Mouse (Mus musculus) neural tube, embryonic 13.5 days (tissue): ENCODE measurements at regions not wholly inside any gene's neighbourhood (a gene's known extent, or its start where the extent isn't known, plus 50 kb on each side); places are given as distances from the start of the nearest gene placed in this dataset.

Source experiments
- ATAC-seq: fragments of 200-750 bp; cut with Nextera tagmentation; 2 replicates; pipeline ENCODE4 v1.8.0; 2017; ENCODE audit warnings: low read depth, mild to moderate bottlenecking, moderate TSS enrichment, moderate library complexity
- H3K27ac ChIP-seq: fragments of 300-500 bp; sonication (generic); replicated peaks from 2 replicates; pipeline ENCODE4 v1.5.1; 2015; ENCODE audit warnings: moderate library complexity, mild to moderate bottlenecking, inconsistent platforms
- H3K27me3 ChIP-seq: fragments of 300-500 bp; sonication (generic); 2 replicates; pipeline ENCODE4 v1.6.1; 2015; ENCODE audit warnings: mild to moderate bottlenecking, inconsistent platforms
- H3K36me3 ChIP-seq: fragments of 300-500 bp; sonication (generic); 2 replicates; pipeline ENCODE4 v1.6.1; 2015; ENCODE audit warnings: mild to moderate bottlenecking, inconsistent platforms
- H3K4me1 ChIP-seq: fragments of 300-500 bp; sonication (generic); replicated peaks from 2 replicates; pipeline ENCODE4 v1.6.1; 2015; ENCODE audit warnings: inconsistent platforms
- H3K4me2 ChIP-seq: fragments of 300-500 bp; sonication (generic); 2 replicates; pipeline ENCODE4 v1.6.1; 2015; ENCODE audit warnings: inconsistent platforms, mild to moderate bottlenecking, moderate library complexity
- H3K4me3 ChIP-seq: fragments of 300-500 bp; sonication (generic); 2 replicates; pipeline ENCODE4 v1.5.1; 2015; ENCODE audit warnings: mild to moderate bottlenecking, inconsistent platforms
- H3K9ac ChIP-seq: fragments of 300-500 bp; sonication (generic); 2 replicates; pipeline ENCODE4 v1.6.1; 2015; ENCODE audit warnings: moderate library complexity, mild to moderate bottlenecking, inconsistent platforms
- H3K9me3 ChIP-seq: fragments of 300-500 bp; sonication (generic); 2 replicates; pipeline ENCODE4 v1.6.1; 2016; ENCODE audit warnings: inconsistent platforms
- WGBS: fragments of 180-500 bp; shearing (Covaris S2); methylation state at CpG from one replicate; pipeline ENCODE4 v1.1.7; 2015; 5-methylcytosine and 5-hydroxymethylcytosine counted together

DNA sequence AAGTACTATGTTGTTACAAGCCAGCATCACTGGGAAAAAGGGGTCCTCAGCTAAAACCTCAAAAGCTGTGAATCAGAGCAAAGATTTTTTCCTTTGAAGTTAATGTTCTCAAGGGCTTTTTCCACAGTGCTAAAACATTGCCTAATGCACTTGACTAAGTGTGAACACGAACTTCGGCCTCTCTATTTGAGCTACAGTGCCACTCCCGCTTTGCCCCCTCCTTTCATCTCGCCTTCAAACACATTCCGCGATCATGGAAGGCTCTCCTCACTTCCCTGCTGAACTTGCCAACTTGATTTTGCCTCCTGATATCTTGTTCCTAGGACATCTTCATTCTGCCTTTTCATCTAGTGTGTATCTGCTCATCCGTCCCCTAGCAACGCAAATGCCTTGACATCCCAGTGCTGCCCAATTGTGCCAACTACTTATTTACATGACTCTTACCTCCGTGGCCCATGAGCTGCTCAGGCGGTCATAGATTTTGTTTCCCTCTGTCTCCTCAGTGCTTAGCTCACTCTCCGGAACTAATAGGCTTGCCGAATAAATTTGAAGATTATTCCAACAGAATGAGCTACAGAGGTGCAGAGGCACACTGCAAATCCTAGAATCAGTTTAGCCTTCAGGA is 116.6 kb upstream of the Kcnip4 start:
- ATAC-seq, result no peak
- H3K36me3 ChIP-seq, result no peaks in the 10 kb centered on the region

DNA sequence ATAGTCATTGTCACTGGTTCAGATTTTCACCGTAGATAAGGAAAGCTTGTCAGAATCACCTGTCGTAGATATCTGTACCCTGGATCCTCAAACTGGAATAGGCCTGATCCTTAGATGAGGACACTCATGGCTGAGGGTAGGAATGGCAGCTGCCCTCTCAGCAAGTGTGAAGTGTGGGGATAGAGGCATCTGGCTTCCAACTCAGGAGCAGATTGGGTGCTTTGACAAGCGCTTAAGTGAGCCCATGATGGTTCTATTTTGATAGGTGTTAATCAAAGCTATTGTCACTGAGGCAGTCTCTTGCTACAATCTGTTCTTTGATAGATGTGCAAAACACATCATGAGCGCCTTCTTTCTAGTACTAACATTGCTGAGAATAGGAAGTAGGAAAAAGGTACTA is 114.9 kb upstream of the Kcnip4 start:
- H3K27me3 ChIP-seq, result no peaks in the 10 kb centered on the region
- H3K9me3 ChIP-seq, result no peaks in the 10 kb centered on the region
- H3K4me3 ChIP-seq, result no peak overlapping the region
- ATAC-seq, result no peak
- no peak overlapping the region for H3K27ac ChIP-seq
- 90% methylated on average over 4 of the region's 4 CpGs for WGBS
- H3K4me2 ChIP-seq, result no peak overlapping the region
- H3K36me3 ChIP-seq, result no peaks in the 10 kb centered on the region
- H3K9ac ChIP-seq, result no peak overlapping the region
- no peaks in the 10 kb centered on the region for H3K4me1 ChIP-seq

More for the DNA sequence above, 116.6 kb upstream of the Kcnip4 start:
- H3K4me2 ChIP-seq, result no peak overlapping the region
- no peaks in the 10 kb centered on the region for H3K4me1 ChIP-seq
- no peak overlapping the region for H3K9ac ChIP-seq
- H3K4me3 ChIP-seq, result no peak overlapping the region
- 77% methylated on average over 12 of the region's 12 CpGs for WGBS
- H3K9me3 ChIP-seq, result no peaks in the 10 kb centered on the region
- no peaks in the 10 kb centered on the region for H3K27me3 ChIP-seq
- H3K27ac ChIP-seq, result no peak overlapping the region

DNA sequence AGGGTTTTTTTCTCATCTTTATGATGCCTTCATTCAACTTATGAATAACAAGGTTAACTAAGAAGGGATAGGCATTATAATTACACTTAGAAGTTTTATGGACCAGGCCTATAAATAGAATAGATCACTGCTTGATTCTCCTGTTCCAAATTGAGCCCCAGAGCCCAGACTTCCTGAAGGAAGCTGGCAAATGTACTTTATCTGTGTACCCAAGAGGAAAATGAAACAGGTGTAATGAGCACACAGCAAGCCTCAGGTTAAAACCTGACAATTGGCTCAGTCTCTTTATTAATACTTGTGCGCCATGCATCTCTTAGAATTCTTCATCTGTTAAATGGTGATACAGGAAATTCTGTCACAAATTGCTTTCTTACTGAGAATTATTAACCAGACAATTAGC is 95.4 kb upstream of the Kcnip4 start:
- ATAC-seq, result no peak
- Histone ChIP-seq H3K27ac (no peak overlapping the region), H3K9ac (no peak overlapping the region), H3K27me3 (no peaks in the 10 kb centered on the region), H3K4me2 (no peak overlapping the region), H3K36me3 (no peaks in the 10 kb centered on the region), H3K9me3 (no peaks in the 10 kb centered on the region), H3K4me3 (no peak overlapping the region), H3K4me1 (no peaks in the 10 kb centered on the region)
- WGBS, result 80% methylated on average over 1 of the region's 1 CpGs

DNA sequence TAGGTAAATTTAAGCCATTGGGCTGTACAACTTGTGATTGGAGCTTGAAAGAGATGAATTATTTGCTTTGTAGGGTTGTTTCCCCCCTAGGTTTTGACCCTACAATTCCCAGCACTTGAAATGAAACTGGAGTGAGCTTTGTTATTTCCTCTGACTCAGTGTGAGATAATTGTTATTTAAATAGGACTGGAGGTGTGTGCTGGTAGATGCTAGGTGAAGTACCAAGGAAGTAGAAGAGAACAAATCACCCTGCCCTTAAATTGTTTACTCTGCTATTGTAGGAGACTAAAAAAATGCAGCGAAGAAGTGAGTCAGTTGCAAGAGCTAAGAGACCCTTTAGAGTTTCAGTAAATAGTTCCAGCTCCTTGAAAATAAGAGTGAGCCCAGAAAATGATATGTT is 82.1 kb upstream of the Kcnip4 start:
- Histone ChIP-seq H3K36me3 (no peaks in the 10 kb centered on the region), H3K27ac (no peak overlapping the region), H3K27me3 (no peaks in the 10 kb centered on the region), H3K9me3 (no peaks in the 10 kb centered on the region), H3K4me1 (no peaks in the 10 kb centered on the region), H3K9ac (no peak overlapping the region), H3K4me3 (no peak overlapping the region), H3K4me2 (no peak overlapping the region)
- no peak for ATAC-seq
- whole genome bisulfite sequencing, result 22% methylated on average over 1 of the region's 1 CpGs

DNA sequence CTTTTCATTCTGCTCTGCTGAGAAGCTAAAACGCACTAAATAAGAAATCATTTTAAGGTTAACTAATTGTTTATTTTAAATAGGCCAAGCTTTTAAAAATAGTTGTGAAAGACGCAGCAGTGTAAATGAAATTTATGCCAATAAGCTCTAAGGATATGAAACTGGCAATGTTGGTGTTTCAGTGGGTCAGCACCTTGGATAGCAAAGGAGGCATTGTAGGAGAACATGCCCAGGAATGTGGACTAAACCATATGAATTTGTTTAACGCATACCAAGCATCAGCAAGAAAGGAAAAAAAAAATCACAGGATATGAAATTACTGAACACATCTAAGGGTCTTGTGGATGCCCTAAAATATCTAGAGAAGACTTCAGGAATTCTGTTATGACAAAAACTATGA is 56.1 kb upstream of the Kcnip4 start:
- no peak for ATAC-seq
- H3K27me3 ChIP-seq, result no peaks in the 10 kb centered on the region
- no peak overlapping the region for H3K27ac ChIP-seq
- H3K36me3 ChIP-seq, result no peaks in the 10 kb centered on the region
- H3K4me1 ChIP-seq, result no peaks in the 10 kb centered on the region
- H3K4me2 ChIP-seq, result no peak overlapping the region
- H3K9ac ChIP-seq, result no peak overlapping the region
- H3K4me3 ChIP-seq, result no peak overlapping the region
- no peaks in the 10 kb centered on the region for H3K9me3 ChIP-seq
- 94% methylated on average over 3 of the region's 3 CpGs for WGBS

DNA sequence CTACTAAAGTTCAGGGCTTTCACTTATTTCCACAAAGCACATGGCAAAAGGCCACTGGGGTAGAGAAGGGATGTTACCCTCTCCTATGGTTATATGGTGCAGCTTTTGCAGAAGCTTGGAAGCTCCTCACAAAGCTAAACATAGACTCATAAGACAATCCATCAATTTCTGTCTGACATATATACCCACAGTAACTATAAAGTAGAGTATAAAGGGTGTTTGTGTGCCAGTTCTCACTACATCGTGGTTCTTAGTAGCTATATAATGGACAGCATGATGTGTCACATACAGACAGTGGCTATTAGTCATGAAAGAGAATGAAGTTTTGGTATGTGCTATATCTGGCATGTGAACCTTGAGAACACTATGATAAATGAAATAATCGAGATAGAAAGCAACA is 51.2 kb upstream of the Kcnip4 start:
- WGBS, result 60% methylated on average over 2 of the region's 2 CpGs
- H3K27ac ChIP-seq, result no peak overlapping the region

More for the DNA sequence above, 51.2 kb upstream of the Kcnip4 start:
- Histone ChIP-seq H3K36me3 (no peaks in the 10 kb centered on the region), H3K4me3 (no peak overlapping the region), H3K9me3 (no peaks in the 10 kb centered on the region), H3K9ac (no peak overlapping the region), H3K4me1 (no peaks in the 10 kb centered on the region), H3K4me2 (no peak overlapping the region), H3K27me3 (no peaks in the 10 kb centered on the region)
- no peak for ATAC-seq
